Mouse (Mus musculus): ENCODE measurements around the gene Zdhhc22.
A peak's percentile ranks its signal among the peaks of the same experiment; 100 is the strongest.

Zdhhc22 gene

DNA sequence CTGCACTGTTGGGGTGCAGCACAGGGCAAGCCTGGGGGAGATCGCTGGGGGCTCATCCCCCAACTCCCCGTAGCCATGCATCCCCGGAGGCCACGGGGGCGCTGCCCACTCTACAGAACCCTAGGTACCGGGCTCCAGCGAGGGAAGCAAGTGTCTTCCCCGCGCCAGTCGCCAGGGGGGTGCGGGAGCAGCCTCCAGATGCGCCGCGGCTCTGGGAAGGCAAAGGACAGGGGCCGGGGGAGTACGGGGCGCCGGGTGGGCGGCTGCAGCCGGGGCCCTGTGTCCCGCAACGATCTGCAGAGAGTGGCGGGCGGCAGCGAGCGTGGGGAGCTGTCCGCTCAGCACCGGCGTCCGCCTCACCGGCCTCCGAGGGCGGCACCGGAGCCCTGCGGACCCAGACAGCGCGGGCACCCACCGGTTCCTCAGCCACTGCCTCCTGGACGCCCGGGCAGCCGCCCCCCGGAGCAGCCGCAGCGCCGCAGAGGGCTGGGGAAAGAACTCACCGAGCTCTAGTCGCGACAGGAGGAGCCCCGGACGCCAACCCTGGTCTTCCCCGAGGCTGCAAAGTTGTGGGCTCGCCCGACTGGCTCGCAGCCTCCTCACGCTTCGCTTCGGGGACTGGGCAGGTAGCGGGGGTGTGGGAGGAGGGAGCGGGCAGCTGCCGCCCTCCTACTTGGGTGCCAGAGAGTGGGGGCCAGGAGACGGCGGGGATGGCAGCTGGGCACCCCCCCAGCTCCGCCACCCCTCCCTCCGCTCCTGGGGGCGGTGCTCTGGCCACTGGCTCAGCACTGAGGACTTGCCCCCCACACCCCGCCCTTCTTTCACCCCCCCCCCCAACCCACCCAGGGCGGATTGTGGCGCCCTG is at the start of gene Zdhhc22:
TSS of gene Zdhhc22 (minus strand) at position 541 of the 865 bp plus-strand sequence.
- no peak for DNase-seq (ENCODE audit: low spot score in 2 of 2)

DNA sequence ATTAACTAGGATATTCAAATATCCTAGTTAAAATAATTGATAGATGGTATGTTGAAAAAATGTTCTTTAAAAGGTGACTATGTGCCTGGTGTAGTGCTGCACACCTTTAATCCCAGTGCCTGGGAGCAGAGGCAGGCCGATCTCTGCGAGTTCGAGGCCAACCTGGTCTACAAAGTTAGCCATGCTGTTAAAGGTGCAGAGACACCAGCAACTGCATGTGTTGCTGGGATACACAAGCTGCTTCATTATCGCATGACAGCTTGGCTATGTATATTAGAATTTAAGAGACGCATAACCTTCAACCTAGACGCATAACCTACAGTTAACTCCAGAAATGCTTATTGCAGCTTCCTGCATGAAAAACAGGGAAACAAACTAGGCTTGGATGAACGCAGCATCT is 46.4 kb upstream of the Zdhhc22 start:
- no peak for DNase-seq (ENCODE audit: low spot score in 2 of 2)

DNA sequence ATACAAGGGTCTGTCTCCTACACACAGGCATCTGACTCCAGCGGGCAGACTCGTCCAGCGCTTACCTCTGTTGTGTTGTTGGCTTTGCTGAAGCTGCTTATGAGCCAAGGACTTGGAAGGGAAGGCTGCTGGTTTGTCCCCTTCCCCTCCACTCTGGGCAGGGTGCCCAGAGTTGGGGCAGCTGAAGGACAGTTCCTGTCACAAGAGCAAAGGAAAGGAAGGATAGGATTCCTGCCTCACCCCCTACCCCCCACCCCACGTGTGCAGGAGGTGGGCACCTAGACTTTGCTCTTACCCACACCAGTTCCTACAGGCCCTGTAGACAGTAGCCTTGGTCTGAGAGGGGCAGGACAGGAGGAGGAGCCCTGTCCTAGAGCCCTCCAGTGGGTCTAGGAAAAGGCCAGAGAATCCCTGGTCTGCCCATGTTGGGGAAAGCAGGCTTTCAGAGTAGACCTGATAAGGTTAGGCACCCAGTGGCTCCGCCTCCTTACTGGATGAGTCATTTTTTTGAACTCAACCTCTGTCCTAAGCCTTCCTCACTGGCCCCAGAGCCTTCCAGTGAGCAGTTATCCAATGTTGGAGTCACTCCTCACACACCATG is 41.0 kb upstream of the Zdhhc22 start:
- no peak for DNase-seq (ENCODE audit: low spot score in 2 of 2)

DNA sequence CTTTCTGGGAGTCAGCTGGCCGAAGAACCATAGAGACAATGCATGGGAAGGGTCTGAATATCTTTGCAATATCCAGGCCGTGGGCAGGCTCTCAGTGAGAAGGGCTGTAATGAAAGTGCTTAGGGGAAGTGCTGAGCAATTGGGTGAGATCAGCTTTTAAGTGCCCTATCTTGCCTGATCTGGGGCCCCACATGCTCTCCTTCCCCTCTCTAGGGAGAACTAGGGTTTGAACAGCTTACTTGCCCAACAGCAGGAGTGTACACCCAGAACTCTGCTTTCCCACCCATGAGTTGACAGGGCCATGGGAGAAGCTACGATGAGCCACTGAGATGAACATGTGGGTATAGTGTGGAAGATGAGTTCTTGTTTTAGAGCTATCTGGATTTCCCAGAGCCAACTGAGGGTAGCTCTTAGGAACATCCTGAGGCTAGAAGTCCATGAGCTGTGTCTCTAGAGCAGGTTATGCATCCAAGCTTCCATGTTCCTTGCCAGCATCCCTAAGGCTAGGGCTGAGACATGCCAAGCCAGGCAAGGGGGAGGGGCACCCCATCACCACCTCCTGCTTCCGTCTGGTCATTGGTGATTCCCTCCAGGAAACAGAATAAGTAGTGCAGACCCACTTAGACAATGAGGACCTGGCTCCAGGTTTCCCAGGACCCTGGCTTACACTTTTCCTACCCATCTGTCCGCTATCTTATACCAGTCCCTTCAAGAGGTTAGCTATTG is 39.2 kb upstream of the Zdhhc22 start:
- DNase-seq (ENCODE audit: low spot score in 2 of 2): no peak

DNA sequence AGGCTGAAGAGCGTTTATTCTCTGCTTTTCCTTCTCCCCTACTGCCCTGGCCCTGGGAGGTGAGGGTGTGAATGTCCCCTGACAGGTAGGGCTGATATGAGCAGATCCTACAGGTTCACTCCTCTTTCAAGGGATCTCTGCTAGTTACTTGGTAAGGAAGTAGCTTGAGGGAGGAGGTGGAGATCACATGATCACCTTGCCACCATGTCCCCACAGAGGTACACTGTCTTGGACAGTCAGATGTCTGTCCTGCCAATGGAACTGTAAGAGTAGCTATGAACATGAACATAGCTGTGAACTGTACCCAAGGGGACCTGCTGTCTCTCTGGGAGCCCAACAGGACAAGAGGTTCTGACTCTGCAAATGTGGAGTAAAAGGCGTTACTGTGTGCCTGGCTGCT is 37.8 kb upstream of the Zdhhc22 start:
- DNase-seq (ENCODE audit: low spot score in 2 of 2): no peak

DNA sequence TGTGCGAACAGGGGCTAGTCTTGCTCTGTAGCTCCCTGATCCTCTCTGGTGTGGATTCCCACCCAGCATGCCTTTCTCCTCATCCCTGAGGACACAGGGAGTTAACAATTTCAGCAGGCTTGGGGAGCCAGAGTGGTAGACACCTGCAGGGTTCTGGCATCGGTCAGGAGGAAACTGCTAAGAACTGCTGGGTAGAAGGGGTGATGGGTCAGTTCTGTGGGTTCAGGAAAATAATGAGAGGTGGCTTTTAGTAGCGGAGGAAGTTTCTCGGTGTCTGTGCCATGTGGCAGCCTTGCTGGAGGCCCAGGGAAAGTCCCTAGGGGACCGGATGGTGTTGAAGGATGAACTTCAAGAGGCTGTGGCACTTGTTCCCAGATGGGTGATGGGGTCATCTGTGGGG is 37.2 kb upstream of the Zdhhc22 start:
- no peak for DNase-seq (ENCODE audit: low spot score in 2 of 2)

DNA sequence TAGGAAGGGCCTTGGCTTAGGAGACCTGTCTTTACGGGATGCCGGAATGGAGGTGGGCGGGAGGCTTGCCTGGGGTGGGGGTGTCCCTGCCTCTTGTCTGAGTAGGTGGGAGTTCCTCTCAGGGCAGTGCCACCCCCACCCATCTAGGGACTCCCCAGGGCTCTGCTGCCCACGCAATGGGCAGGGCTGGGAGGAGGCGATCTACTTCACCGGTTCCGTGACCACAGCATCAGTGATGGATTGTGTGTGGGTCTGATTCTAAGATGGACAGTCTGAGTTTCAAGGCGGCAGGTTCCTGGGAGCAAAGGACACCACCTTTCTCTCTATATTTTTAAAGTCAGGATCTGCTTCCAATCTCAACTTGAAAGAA is 36.6 kb upstream of the Zdhhc22 start:
- DNase-seq (ENCODE audit: low spot score in 2 of 2): no peak

DNA sequence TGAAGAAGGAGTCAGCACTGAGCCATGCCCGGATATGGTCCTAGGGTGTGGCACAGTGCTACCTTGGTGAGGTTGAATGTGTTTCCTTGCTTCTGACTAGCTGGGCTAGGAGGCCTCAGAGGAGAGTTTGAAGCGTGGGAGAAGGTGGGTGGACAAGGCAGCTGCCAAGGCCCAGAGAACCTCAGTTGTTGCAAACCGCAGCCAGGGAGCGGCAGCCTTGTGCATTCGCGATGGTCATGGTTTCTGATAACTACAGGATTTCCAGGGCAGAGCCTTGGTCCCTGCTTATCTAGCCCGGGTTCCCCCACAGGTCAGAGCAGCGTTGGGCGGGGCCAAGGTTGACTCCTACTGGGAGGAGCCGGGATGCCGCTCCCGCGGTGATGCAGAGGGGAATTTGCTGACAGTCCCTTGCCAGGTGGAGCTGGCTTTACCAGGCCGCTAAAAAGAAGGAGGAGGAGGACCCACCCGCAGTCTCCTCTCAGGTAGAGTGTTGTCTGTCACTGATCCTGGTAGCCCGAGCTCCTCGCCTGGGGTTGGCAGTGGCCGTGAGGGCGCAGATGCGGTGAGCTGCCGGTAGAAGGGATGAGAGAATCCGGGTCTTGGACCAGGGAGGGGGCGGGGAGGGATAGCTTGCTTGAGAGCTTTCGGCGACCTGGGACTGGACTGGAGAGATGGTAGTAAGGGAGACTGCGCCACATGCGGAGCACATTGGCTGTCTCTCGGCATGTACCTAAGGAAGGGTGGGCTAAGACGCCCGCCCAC is 36.1 kb upstream of the Zdhhc22 start:
- no peak for DNase-seq (ENCODE audit: low spot score in 2 of 2)

DNA sequence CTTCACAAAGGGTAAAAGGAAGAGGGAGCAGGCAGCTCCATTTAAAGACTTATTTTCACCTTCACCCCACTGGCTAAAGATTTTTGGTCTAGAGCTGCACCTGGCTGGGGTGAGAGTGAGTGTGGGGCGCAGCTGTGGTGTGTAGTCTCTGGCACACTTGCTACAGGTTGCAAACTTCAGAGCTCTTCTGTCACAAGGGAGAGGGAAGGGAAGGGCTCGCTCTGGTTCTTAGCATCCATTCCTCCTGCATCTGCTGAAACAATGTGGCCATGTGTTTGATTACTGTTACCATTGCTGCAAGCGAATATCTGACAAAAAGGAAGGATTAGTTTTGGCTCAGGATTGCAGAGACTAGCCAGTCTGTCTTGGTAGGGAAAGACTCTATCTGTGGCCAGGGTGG is 33.2 kb upstream of the Zdhhc22 start:
- DNase-seq (ENCODE audit: low spot score in 2 of 2): no peak

DNA sequence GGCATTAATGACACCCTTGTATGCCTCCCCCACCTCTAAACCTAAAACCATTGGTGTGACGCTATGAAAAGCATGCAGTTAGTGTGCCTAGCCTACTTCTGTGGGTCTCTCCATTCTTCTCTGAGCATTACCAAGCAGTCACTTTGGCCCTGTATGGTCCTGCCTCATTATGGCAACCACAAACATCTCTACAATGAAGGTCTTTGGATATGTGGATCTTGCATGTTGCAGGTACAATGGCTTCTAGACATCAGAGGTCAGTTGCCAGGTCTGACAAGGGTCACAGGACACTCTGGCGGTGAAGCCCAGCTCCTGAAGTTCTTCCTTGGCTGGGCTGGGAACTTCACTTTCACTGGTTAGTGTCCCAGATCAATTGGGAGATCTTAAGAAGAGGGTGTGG is 31.8 kb upstream of the Zdhhc22 start:
- DNase-seq (ENCODE audit: low spot score in 2 of 2): no peak

DNA sequence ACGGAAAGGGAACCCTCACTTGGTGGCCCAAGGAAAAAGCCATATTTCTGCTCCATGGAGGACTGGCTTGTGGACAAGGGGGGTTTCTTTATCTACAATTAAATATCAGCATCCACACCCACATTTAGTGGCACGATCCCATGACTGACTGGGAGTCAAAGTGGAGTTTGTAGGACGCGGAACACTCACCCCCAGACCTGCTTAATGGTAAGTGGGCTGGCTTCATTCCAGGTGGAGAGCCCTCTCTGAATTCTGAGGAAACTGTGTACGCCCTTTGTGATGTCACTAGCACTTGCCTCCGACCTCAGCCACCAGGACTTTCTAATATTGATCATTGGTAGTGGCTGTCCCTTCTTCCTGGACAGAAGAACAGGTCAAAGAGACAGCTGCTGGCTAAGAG is 30.8 kb upstream of the Zdhhc22 start, which contains the start of gene Tmem63c:
TSS of gene Tmem63c (plus strand) at position 301 of the 400 bp plus-strand sequence.
- no peak for DNase-seq (ENCODE audit: low spot score in 2 of 2)

DNA sequence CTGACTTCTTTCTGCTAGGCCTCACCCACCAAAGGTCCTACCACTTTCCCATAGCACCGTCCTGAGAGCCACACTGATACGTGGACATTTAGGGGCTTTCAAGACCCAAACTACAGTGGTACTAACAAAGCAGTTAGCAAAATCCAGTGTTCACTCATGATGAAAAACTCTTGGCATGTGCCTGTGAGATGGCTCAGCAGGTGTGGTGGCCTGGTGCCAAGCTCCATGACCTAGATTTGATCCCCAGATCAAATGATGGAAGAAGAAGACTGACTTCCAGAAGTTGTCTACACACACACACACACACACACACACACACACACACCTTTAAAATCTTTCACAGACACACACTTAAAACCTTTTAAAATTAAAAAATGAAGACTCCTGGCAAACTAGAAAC is 28.5 kb upstream of the Zdhhc22 start:
- no peak for DNase-seq (ENCODE audit: low spot score in 2 of 2)

DNA sequence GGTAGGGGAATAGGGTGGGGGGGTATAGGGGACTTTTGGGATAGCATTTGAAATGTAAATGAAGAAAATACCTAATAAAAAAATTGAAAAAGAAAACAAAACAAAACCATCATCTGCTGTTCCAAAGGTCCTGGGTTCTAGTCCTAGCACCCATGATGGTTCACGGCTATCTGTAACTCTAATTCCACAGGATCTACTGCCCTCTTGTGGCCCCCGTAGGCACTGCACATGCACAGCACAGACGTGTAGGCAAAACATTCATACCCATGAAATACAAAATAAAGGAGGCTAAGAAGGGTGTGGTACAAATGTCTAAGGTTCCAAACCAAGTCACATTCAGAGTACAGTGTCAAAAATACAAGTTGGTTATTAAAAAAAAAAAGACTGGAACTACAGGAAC is 26.8 kb upstream of the Zdhhc22 start:
- peak; percentile 16 to 31 for DNase-seq (ENCODE audit: low spot score in 2 of 2)

DNA sequence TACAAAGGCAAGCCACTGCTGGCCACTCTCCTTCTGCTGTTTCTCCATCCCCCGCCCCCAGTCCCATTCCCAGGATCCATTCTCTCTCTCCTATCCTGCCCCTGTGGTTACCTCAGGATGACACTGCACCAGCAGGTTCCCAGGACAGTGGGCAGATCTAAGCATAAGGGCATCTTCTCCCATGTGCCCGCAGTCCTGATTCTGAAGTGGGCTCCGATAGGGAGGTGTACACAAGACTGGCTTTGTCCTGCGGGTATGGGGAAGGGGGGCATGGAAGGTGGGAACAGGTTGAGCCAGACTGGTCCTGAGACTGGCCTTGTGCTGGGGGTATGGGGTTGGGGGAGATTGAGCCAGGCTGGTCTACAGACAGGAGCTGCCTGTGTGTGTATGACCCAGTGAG is 14.4 kb upstream of the Zdhhc22 start:
- DNase-seq (ENCODE audit: low spot score in 2 of 2): no peak

DNA sequence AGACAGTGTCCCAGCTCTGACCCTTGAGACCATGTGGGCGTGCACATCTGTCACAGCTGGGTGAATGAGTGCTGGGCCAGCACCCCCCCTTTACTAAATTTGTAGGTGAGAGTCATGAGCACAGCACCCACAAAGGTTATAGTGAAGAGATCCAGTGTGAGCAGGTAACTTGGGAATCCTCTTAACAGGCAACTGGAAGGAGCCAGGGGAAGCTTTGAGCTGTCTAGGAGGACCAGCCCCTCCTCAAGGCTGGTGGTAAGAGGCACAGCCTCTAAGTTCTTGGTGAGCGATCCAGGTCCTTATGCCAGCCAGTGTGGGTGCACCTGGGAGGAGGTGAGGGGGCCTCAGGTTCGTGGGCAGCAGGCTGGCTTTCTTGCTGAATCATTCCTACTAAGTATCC is 13.4 kb upstream of the Zdhhc22 start:
- no peak for DNase-seq (ENCODE audit: low spot score in 2 of 2)

DNA sequence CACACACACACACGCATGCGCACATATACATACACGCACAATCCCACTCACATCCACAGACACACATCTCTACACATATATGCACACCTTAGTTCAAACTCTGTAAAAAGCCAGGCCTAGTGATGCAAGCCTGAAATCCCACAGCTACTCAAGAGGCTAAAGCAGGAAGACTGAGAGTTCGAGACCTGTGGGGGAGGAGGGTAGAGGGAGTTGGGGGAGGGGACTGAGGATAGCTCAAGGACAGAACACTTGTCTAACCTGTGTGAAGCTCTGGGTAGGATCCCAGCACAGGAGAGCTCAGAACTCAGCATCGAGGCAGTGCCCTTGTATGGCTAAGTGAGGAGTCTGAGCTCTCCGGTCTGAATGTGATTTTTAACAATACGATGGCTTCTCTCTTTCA is 12.6 kb upstream of the Zdhhc22 start:
- no peak for DNase-seq (ENCODE audit: low spot score in 2 of 2)

DNA sequence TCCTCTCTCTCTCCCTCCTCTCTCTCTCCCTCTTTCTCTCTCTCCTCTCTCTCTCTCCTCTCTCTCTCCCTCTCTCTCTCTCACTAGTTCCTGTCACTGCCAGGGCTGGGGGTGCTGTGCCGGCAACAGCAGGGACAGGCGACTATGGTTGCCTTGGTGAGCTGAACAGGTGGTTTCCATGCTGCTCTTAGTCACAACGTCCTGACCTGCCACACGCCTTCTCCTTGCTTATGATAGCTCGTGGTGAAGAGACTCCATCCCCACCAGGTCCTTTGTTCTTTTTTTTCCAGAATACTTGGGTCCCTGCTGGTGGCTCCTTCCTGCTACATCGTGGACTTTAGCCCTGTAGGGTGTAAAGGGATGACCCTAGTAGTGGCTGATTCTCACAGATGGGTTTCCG is 12.0 kb upstream of the Zdhhc22 start:
- DNase-seq (ENCODE audit: low spot score in 2 of 2): no peak

DNA sequence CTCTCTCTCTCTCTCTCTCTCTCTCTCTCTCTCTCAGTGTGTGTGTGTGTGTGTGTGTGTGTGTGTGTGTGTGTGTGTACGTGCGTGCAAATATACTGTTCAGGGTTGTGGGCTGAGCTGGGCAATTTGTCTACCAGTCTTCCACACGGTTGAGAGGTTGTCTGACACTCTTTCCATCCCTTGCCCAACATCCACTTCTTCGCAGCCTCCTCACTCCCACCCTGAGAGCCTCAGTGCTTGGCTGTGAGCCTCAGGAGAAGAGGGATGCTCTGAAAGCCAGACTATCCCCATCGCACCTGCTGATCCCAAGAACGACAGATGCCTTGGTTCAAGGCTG is 10.6 kb upstream of the Zdhhc22 start:
- no peak for DNase-seq (ENCODE audit: low spot score in 2 of 2)

DNA sequence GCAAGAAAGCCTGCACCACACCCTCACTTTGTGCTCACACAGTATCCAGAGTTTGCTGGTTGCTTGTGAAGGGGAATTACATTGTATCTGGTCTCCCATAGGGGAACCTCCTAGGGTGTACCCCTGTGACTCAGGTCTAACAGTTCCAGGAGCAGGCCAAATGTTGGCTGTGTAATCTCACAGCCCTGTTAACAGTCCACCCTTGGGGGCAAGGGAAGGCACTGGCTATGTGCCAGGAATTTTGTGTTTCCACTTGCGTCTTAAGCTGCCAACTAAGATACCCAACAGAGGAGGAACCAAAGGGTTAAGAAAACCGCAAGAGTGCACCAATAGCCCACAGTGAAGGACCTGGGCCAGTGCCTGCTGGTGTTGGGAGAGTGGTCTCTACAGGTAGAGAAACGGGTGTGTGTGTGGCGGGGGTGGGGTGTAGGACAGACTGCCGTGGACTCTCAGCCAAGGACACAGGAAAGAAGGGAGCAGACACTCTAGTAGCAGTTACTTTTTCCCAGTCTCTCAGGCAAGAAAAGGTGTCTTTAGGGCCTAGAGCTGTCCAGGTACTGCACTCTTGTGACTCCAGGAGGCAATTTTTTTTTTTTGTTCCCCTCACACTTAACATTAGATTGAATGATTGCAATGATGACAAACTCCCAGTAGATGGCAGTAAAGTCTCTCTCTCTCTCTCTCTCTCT is 10.1 kb upstream of the Zdhhc22 start:
- no peak for DNase-seq (ENCODE audit: low spot score in 2 of 2)

DNA sequence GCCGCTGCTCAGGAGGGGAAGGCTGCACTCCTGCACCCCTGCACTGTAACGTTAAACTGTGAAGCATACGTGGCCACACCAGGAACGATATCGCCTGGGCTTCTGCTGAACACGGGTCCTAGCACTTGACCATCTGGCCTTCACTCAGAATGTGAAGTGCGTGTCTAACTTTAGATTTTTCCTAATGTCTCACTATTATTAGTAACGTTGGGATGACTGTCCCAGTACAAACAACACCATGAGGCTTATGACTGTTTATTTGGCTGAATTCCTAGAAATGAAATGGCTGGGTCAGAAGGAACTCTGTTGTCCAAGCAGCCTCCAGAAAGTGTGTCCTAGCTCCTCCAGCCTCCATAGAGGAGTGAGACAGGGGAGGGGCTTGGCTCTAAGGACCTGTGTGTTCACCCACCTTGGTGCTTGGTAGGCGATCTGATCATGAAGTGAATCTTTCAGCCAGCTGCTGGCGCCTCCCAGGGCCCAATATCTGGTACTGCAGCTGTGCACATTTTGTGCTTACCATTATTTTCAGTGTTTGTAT is 9.1 kb upstream of the Zdhhc22 start:
- no peak for DNase-seq (ENCODE audit: low spot score in 2 of 2)

DNA sequence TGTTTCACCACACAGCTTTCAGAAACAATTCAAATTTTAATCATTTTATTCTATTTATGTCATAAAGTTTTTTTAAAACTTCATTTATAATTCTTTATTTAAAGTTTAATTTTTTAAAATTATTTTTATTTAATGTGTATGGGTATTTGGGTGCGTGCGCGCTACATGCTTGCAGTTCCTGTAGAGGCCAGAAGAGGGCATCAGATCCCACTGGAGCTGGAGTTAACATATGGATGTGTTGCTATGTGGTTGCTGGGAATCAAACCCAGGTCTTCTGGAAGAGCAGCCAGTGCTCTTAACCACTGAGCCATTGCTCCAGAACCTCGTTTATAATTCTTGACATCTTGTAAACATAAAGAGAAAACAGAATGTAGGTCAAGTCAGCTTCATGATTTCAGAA is 8.5 kb upstream of the Zdhhc22 start:
- DNase-seq (ENCODE audit: low spot score in 2 of 2): no peak

All from spleen, postnatal 14 days (tissue).